Mouse (Mus musculus) heart, embryonic 16.5 days (tissue): ENCODE results near the gene Gm28041. TPM values are rescaled to one million over a fixed set of nuclear protein-coding genes. Genes with fewer than 3 reads are reported as not detected.
"Not testable (repeated sequence)": the region's sequence is repeated elsewhere in the genome, so short reads cannot be mapped to it uniquely, and the experiment has no call there.

ENCODE experiments used
- ATAC-seq: fragments of 200-750 bp; cut with Nextera tagmentation; replicated peaks from 2 replicates; pipeline ENCODE4 v1.8.0; 2017; ENCODE audit warnings: moderate number of reproducible peaks; ENCODE audit not compliant: insufficient read depth, low FRiP score; ENCODE audit errors: extremely low read depth
- H3K27ac ChIP-seq: fragments of 300-500 bp; sonication (generic); 2 replicates; pipeline ENCODE4 v1.5.1; 2014; ENCODE audit warnings: mild to moderate bottlenecking, low read length, control low read depth, moderate library complexity
- H3K27me3 ChIP-seq: fragments of 300-500 bp; sonication (generic); 2 replicates; pipeline ENCODE4 v1.6.1; 2014; ENCODE audit warnings: low read length, mixed read lengths; ENCODE audit not compliant: control insufficient read depth, insufficient read depth
- H3K36me3 ChIP-seq: fragments of 300-500 bp; sonication (generic); 2 replicates; pipeline ENCODE4 v1.6.1; 2014; ENCODE audit not compliant: control insufficient read depth, insufficient read depth
- H3K4me1 ChIP-seq: fragments of 300-500 bp; sonication (generic); 2 replicates; pipeline ENCODE4 v1.6.1; 2014; ENCODE audit warnings: low read length, mixed read lengths; ENCODE audit not compliant: control insufficient read depth, insufficient read depth
- H3K4me2 ChIP-seq: fragments of 300-500 bp; sonication (generic); 2 replicates; pipeline ENCODE4 v1.6.1; 2014; ENCODE audit warnings: low read depth, mild to moderate bottlenecking, control low read depth, low read length
- H3K4me3 ChIP-seq: fragments of 300-500 bp; sonication (generic); 2 replicates; pipeline ENCODE4 v1.5.1; 2014; ENCODE audit warnings: mild to moderate bottlenecking, control low read depth, low read length
- H3K9ac ChIP-seq: fragments of 300-500 bp; sonication (generic); 2 replicates; pipeline ENCODE4 v1.6.1; 2014; ENCODE audit warnings: low read length, control low read depth
- H3K9me3 ChIP-seq: fragments of 300-500 bp; sonication (generic); replicated peaks from 2 replicates; pipeline ENCODE4 v1.6.1; 2016; ENCODE audit warnings: low read length; ENCODE audit not compliant: control insufficient read depth
- WGBS: fragments of 180-500 bp; shearing (Covaris S2); extraction: QIAGEN DNeasy Blood & Tissue Kit; methylation state at CpG from one replicate; pipeline ENCODE4 v1.1.7; 2014; 5-methylcytosine and 5-hydroxymethylcytosine counted together
- polyA plus RNA-seq: library from polyadenylated mRNA; unstranded; fragments of >200 nt; fragmentation: Nextera tagmentation; extraction: Ambion mirVana; gene quantifications from 2 replicates; pipeline ENCODE4 v1.2.1, GENCODE M21; 2015

The Gm28041 gene
- polyA plus RNA-seq: 0.71 TPM in 1 of 2 replicates, not detected in the other

GRCm38 (mm10) chr13:67375050-67375911 lies at the start of gene Gm28041, which contains the start of gene Zfp456:
TSS of gene Gm28041 (minus strand) at chr13:67375733.
TSS of gene Zfp456 (minus strand) at chr13:67375810.
- Histone ChIP-seq H3K4me2 (peak within 1 kb of the TSS; percentile 71), H3K9ac (peak within 1 kb of the TSS; percentile 67), H3K4me3 (peak within 1 kb of the TSS; percentile 72)
- WGBS: 12% methylated on average over 13 of the region's 15 CpGs
- H3K4me1 ChIP-seq, H3K27me3 ChIP-seq, H3K36me3 ChIP-seq, H3K9me3 ChIP-seq, H3K27ac ChIP-seq: not testable (repeated sequence)
- ATAC-seq: peak; percentile 93

GRCm38 (mm10) chr13:67422532-67422931 lies 47.0 kb upstream of the Gm28041 start:
- not testable (repeated sequence) for H3K4me3 ChIP-seq, H3K27ac ChIP-seq, ATAC-seq, H3K4me2 ChIP-seq, H3K36me3 ChIP-seq, H3K4me1 ChIP-seq, H3K9ac ChIP-seq, H3K9me3 ChIP-seq, H3K27me3 ChIP-seq
- WGBS: 56% methylated on average over 2 of the region's 2 CpGs

- peak; percentile 55 for ATAC-seq
These were observed 45.8 kb upstream of the Gm28041 start, which contains the start of gene Zfp459 for GRCm38 (mm10) chr13:67421207-67421857. TSS of gene Zfp459 (minus strand) at chr13:67421418.

GRCm38 (mm10) chr13:67420558-67421206 lies 45.1 kb upstream of the Gm28041 start:
- H3K9ac ChIP-seq: peak overlapping the region; percentile 76
- H3K9me3 ChIP-seq: no peaks in the 10 kb centered on the region
- H3K4me3 ChIP-seq: peak overlapping the region; percentile 83
- ATAC-seq: no peak; the same call in 1 of the 2 replicates
- peak overlapping the region; percentile 97 for H3K4me2 ChIP-seq
- WGBS: 34% methylated on average over 11 of the region's 11 CpGs
- H3K4me1 ChIP-seq: 0 out of 2 replicates have a peak, but pooled peaks cover 3% of the 10 kb centered on the region
- H3K27me3 ChIP-seq: no peaks in the 10 kb centered on the region
- H3K27ac ChIP-seq: no peak overlapping the region
- H3K36me3 ChIP-seq: no peaks in the 10 kb centered on the region

More at GRCm38 (mm10) chr13:67421207-67421857, 45.8 kb upstream of the Gm28041 start, which contains the start of gene Zfp459:
- peak within 1 kb of the TSS; percentile 97 for H3K4me2 ChIP-seq
- 0 out of 2 replicates have a peak, but pooled peaks cover 3% of the 10 kb centered on the region for H3K4me1 ChIP-seq
- no peak within 1 kb of the TSS for H3K27ac ChIP-seq
- no peaks in the 10 kb centered on the region for H3K27me3 ChIP-seq
- 2% methylated on average over 22 of the region's 22 CpGs for WGBS
- peak within 1 kb of the TSS; percentile 76 for H3K9ac ChIP-seq
- H3K36me3 ChIP-seq: no peaks in the 10 kb centered on the region
- no peaks in the 10 kb centered on the region for H3K9me3 ChIP-seq
- H3K4me3 ChIP-seq: peak within 1 kb of the TSS; percentile 83

- H3K27me3 ChIP-seq: no peaks in the 10 kb centered on the region
- H3K9ac ChIP-seq: no peak overlapping the region
- ATAC-seq: no peak
- no peak overlapping the region for H3K4me2 ChIP-seq
- H3K36me3 ChIP-seq: no peaks in the 10 kb centered on the region
- 0 out of 2 replicates have a peak, but pooled peaks cover 3% of the 10 kb centered on the region for H3K4me1 ChIP-seq
- H3K27ac ChIP-seq: no peak overlapping the region
- no peaks in the 10 kb centered on the region for H3K9me3 ChIP-seq
- WGBS: 78% methylated on average over 3 of the region's 3 CpGs
- no peak overlapping the region for H3K4me3 ChIP-seq
These were observed 41.3 kb upstream of the Gm28041 start for GRCm38 (mm10) chr13:67416811-67417210.

- no peaks in the 10 kb centered on the region for H3K36me3 ChIP-seq
- no peak overlapping the region for H3K27ac ChIP-seq
- no peak overlapping the region for H3K4me2 ChIP-seq
- H3K9me3 ChIP-seq: no peaks in the 10 kb centered on the region
- no peaks in the 10 kb centered on the region for H3K27me3 ChIP-seq
- H3K9ac ChIP-seq: no peak overlapping the region
- no peak overlapping the region for H3K4me3 ChIP-seq
- no peak for ATAC-seq
- 83% methylated on average over 6 of the region's 6 CpGs for WGBS
- H3K4me1 ChIP-seq: 0 out of 2 replicates have a peak, but pooled peaks cover 1% of the 10 kb centered on the region
These were observed 40.2 kb upstream of the Gm28041 start for GRCm38 (mm10) chr13:67415759-67416158.

GRCm38 (mm10) chr13:67413634-67414033 lies 38.1 kb upstream of the Gm28041 start:
- not testable (repeated sequence) for H3K36me3 ChIP-seq, ATAC-seq, H3K4me1 ChIP-seq, H3K27me3 ChIP-seq, H3K4me2 ChIP-seq, H3K9me3 ChIP-seq, H3K27ac ChIP-seq, H3K9ac ChIP-seq, H3K4me3 ChIP-seq
- 54% methylated on average over 3 of the region's 3 CpGs for WGBS

GRCm38 (mm10) chr13:67399183-67399903 lies 23.8 kb upstream of the Gm28041 start, which contains the start of gene Zfp429:
TSS of gene Zfp429 (minus strand) at chr13:67399819.
- peak; percentile 95 for ATAC-seq

More at GRCm38 (mm10) chr13:67399183-67399903, 23.8 kb upstream of the Gm28041 start, which contains the start of gene Zfp429:
- H3K9me3 ChIP-seq, H3K27me3 ChIP-seq, H3K36me3 ChIP-seq, H3K4me1 ChIP-seq: not testable (repeated sequence)
- peak within 1 kb of the TSS; percentile 62 for H3K4me2 ChIP-seq
- peak within 1 kb of the TSS; percentile 78 for H3K9ac ChIP-seq
- H3K4me3 ChIP-seq: peak within 1 kb of the TSS; percentile 86
- 3% methylated on average over 14 of the region's 16 CpGs for WGBS
- H3K27ac ChIP-seq: peak within 1 kb of the TSS; percentile 57; the same call in 1 of the 2 replicates
